ENCODE assay signal across 8 mouse cellular contexts in the genomic region with DNA sequence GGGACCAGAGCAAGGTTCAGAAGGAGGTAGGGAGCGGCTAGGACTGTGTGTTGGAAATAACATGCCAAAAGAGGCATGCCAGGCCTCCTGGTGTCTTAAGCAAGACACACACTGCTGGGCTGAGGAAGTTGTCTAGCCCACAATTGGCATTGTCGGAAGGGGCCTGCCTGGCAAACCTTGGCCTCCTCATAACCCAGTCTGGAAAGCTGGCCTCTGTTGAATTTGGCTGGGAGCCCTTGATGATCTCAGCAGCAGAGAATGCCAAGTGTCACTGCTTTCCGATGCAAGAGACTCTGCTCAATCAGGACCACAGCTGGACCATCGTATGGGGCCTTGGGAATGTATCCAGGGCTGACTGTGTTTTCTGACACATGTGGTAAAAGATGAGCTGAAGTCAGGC. TPM values are rescaled to one million over a fixed set of nuclear protein-coding genes. Genes with fewer than 3 reads are reported as not detected.
DNase-seq lines count a peak whose midpoint lies in the region; ATAC-seq lines count a peak whose summit lies in the region.

No protein-coding gene starts in this region.

- DNase-seq in cerebellum, adult 18-20 months = peak; percentile 6 to 10
- peak; percentile 75 for DNase-seq in NIH3T3 (ENCODE audit: low read depth)
- DNase-seq in heart, postnatal 36 days = peak; percentile 65 to 71
- peak; percentile 27 to 50 for DNase-seq in layer of hippocampus, postnatal 14 days (ENCODE audit: low spot score in 2 of 2)
- peak; percentile 19 for DNase-seq in retina, postnatal 7 days (ENCODE audit: low read depth, low spot score)
- no peak for DNase-seq in thymus, postnatal 36 days

- H3K4me3 ChIP-seq in forebrain, embryonic 16.5 days (replicated peaks; ENCODE audit: low read length) = no peak overlapping the region

- H3K27ac ChIP-seq in forebrain, embryonic 16.5 days (ENCODE audit: low read length) = no peak overlapping the region

- no peaks in the 10 kb centered on the region for H3K27me3 ChIP-seq in forebrain, embryonic 16.5 days (replicated peaks; ENCODE audit: control insufficient read depth, insufficient read depth, low read length)

- ATAC-seq in cerebellum, adult (ENCODE audit: insufficient number of reproducible peaks, low FRiP score, low TSS enrichment) = no peak
- ATAC-seq in forebrain, embryonic 16.5 days = peak; percentile 79

- no peak overlapping the region for H3K4me2 ChIP-seq in forebrain, embryonic 16.5 days (ENCODE audit: low read length)

- H3K4me1 ChIP-seq in forebrain, embryonic 16.5 days (replicated peaks; ENCODE audit: control insufficient read depth, insufficient read depth, low read length) = peaks cover 9% of the 10 kb centered on the region

- 32% methylated on average over 4 of the region's 4 CpGs for WGBS in forebrain, embryonic 16.5 days

- intact Hi-C loops in heart, postnatal 36 days (cut with DNase I) = no loop called here

- H3K9me3 ChIP-seq in forebrain, embryonic 16.5 days (ENCODE audit: control insufficient read depth, low read length) = no peaks in the 10 kb centered on the region

- no peaks in the 10 kb centered on the region for H3K36me3 ChIP-seq in forebrain, embryonic 16.5 days (ENCODE audit: control insufficient read depth, insufficient read depth)

- no peak overlapping the region for H3K9ac ChIP-seq in forebrain, embryonic 16.5 days (replicated peaks; ENCODE audit: low read depth, low read length)

RNA-seq across cellular contexts. Expression of a gene that starts 27.9 kb away (rescaled TPM):
- polyA plus RNA-seq in forebrain, embryonic 16.5 days (2015; fragmentation: Nextera tagmentation; extraction: Ambion mirVana) = 10.6 and 13.6 TPM in 2 replicates
- 10 to 100 TPM; 39.9 to 42.3 TPM for total RNA-seq in heart, postnatal 36 days (2021)
- total RNA-seq in layer of hippocampus, postnatal 14 days (2021) = 1 to 10 TPM; 5.4 to 6.0 TPM

Comparison
In these comparisons a context has a peak if more than half of its experiments do, and no peak if none do; other contexts are left out.
1. DNase-seq: peak in cerebellum, adult 18-20 months (2 of 2), NIH3T3 (single experiment), heart, postnatal 36 days (2 of 2), layer of hippocampus, postnatal 14 days (2 of 2) and retina, postnatal 7 days (single experiment); none in thymus, postnatal 36 days (0 of 2).
2. RNA of a gene that starts 27.9 kb away (total RNA-seq): 39.9 to 42.3 TPM in heart, postnatal 36 days; 5.4 to 6.0 TPM in layer of hippocampus, postnatal 14 days; every median in the first group is over 4 times any median in the second.